Mouse (Mus musculus) left cerebral cortex, postnatal 25 days (tissue): ENCODE data around the gene Mknk2. TPM values are rescaled to one million over a fixed set of nuclear protein-coding genes. Genes with fewer than 3 reads are reported as not detected.

Experiments used
- DNase-seq, 2 experiments: peaks; one replicate each; pipeline ENCODE4 v3.0.0; 2022; ENCODE audit warnings: low spot score in 2 of 2, mixed read lengths in 1 of 2
- intact Hi-C: fragments of 180-260 bp; cut with DNase I; formaldehyde crosslinking; loops from one replicate; pipeline ENCODE4 v1.15.1; 2025
- total RNA-seq, 2 experiments: library from RNA; stranded (reverse); gene quantifications; 2 replicates each; pipeline ENCODE4 v1.2.3; 2021

Mknk2 gene
- total RNA-seq, 2 experiments from 2014 or later: 35.3 to 44.0 TPM

DNA sequence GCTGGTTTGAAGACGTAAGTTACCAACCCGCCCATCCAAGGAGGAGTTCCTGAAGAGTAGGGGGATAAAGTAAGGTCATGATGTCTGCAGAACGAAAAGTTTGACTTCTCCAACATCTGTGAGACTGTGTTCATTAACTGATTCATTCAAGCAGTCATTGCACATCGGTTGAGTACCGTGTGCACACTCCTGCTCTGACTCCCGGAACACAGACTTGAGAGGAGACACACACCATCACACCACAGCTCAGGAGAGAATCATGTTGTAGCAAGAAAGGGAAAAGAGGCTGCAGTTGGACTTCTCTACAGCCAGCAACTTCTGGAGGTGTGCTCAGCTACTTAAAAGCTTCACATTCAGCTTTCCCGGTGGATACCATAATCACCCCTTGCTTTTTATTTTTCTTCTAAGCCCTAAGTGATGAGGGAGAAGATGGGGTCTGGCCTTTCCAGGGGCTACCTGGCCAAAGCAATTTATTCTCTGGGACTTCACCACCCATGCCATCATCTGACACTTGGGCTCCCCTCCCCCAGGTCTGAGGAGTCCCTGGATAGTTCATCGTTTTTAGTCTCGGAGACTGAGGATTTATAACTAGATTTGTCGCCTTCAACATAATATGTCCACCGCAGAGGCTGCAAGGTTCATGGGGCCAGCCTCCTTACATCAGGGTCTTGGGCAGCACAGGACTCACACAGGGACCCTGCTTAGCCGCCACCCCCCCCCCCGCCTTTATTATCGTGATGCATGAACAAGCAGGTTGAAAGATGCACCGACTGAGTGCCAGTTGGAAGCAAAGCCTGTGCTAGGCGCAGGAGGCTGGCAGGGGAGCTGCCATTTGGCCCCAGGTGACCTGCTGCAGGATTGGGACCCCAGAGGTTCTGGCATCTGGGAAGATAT, 56.9 kb downstream of the Mknk2 start:
- intact Hi-C loops: loop anchor here (5.0 kb wide), 1 partner anchor 36 kb away; the partner anchor contains the start of gene Btbd2
- no peak for DNase-seq

DNA sequence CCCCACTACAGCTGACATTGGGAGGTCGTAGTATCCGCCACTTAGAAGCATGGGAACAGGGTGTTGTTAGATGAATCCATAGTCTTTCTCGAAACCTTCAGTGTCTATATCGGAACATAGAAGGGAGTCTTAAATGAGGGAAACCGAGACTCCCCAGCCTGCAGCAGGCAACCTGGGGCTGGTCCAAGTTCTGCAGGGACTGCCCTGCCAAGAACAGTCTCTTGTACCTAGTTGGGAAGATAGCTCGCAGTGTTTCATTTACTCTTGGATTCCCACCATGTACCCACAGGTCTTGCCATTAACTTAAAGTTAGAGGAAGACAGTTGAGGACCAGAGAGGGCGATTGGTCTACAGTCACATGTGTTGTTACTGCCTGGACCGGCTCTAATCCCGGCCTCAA, 57.5 kb downstream of the Mknk2 start:
- intact Hi-C loops: loop anchor here (5.0 kb wide), 1 partner anchor 37 kb away; the partner anchor contains the start of gene Btbd2
- no peak for DNase-seq

DNA sequence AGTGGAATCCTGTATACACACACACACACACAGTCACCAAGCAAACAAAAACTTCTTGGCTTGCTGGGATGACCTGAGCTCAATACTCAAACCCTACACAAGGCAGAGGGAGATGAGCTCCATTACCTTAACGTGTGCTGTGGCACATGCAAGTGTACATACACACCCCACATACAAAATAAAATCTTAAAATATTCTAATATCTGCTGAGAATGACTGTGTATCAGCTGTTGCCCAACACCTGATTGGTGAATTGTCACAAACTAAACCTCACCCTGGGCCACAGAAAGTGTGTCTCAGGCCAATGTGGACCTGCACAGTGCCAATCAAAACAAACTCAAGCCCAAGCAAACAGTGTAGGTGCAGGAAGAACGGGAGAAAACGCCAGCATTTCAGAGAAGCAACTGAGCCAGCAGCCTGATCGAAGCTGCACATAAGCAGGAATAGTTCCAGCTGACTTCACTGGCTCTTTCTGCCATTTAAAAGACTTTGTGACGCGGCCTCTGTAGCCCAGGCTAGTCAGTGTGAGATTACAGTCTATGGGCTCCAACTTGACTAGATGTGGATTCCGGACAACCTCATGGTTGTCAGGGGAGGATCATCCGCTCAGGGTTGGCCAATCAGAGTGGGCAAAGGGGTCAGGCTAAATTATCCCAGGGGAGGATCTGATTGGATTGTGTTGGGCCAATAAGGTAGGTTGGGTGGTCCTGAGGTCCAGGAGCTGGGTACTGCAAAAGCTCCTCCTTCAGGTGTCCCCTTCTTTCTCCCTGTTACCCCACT, 58.3 kb downstream of the Mknk2 start:
- intact Hi-C loops: loop anchor here (5.0 kb wide), 1 partner anchor 38 kb away; the partner anchor contains the start of gene Btbd2
- DNase-seq: no peak

DNA sequence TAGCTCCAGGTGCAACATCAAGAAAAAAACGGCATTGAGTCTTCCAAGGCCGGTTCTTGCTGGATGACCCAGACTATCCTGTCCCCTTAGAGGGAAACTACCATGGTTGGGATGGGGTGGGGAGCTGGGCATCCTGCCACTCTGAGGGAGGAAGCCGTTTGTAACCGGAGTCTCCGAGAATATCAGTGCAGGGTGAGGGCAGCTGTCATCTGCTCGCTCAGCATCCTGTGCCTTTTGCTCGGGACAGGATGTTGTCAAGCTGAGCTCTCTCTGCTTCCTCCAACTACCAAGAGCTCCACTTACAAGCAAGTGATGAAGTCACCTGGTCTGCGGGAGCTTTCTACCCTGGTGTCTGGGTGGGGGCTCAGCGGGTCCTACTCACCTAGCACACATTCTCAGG, 59.7 kb downstream of the Mknk2 start:
- intact Hi-C loops: no loop called here
- no peak for DNase-seq

Other genes starting within 250 kb of the Mknk2 start
- 10 to 100 TPM; 22.6 to 25.8 TPM for gene Tcf3, start 244.5 kb downstream of the Mknk2 start, total RNA-seq
- not detected for gene Onecut3, start 183.3 kb downstream of the Mknk2 start, total RNA-seq
- under 1 TPM; 0.14 to 0.16 TPM for gene Atp8b3, start 139.0 kb downstream of the Mknk2 start, total RNA-seq
- gene Rexo1, start 116.6 kb downstream of the Mknk2 start, total RNA-seq: 10 to 100 TPM; 44.8 to 45.7 TPM
- gene Klf16, start 100.8 kb downstream of the Mknk2 start, total RNA-seq: 10 to 100 TPM; 51.8 to 55.3 TPM
- 100 to 1,000 TPM; 206 to 216 TPM for gene Abhd17a, start 87.8 kb downstream of the Mknk2 start, total RNA-seq
- 10 to 100 TPM; 40.8 to 42.2 TPM for gene Scamp4, start 75.2 kb downstream of the Mknk2 start, total RNA-seq
- gene Adat3, start 75.2 kb downstream of the Mknk2 start, total RNA-seq: 1 to 10 TPM; 3.6 to 4.5 TPM
- 1 to 10 TPM; 2.8 to 2.9 TPM for gene Gm49322, start 72.1 kb downstream of the Mknk2 start, total RNA-seq
- 100 to 1,000 TPM; 222 to 247 TPM for gene Csnk1g2, start 55.3 kb downstream of the Mknk2 start, total RNA-seq
- gene Btbd2, start 21.0 kb downstream of the Mknk2 start, total RNA-seq: 10 to 100 TPM; 91.7 to 92.7 TPM
- 10 to 100 TPM; 13.4 to 15.8 TPM for gene Mob3a, start 23.9 kb upstream of the Mknk2 start, total RNA-seq
- gene Izumo4, start 24.1 kb upstream of the Mknk2 start, total RNA-seq: 10 to 100 TPM; 35.9 to 42.5 TPM
- gene Ap3d1, start 64.2 kb upstream of the Mknk2 start, total RNA-seq: 100 to 1,000 TPM; 142 to 145 TPM
- gene Dot1l, start 77.1 kb upstream of the Mknk2 start, total RNA-seq: 10 to 100 TPM; 46.5 to 56.0 TPM
- gene Sf3a2, start 120.1 kb upstream of the Mknk2 start, total RNA-seq: 10 to 100 TPM; 43.9 to 50.3 TPM
- 10 to 100 TPM; 57.5 to 62.4 TPM for gene Plekhj1, start 120.5 kb upstream of the Mknk2 start, total RNA-seq
- gene Amh, start 127.1 kb upstream of the Mknk2 start, total RNA-seq: 1 to 10 TPM; 1.6 to 2.7 TPM
- 1 to 10 TPM; 4.0 to 4.5 TPM for gene Jsrp1, start 135.4 kb upstream of the Mknk2 start, total RNA-seq
- gene Oaz1, start 148.5 kb upstream of the Mknk2 start, total RNA-seq: 100 to 1,000 TPM; 500 to 527 TPM
- gene Lingo3, start 165.9 kb upstream of the Mknk2 start, total RNA-seq: 10 to 100 TPM; 35.6 to 48.0 TPM
- gene Lsm7, start 177.1 kb upstream of the Mknk2 start, total RNA-seq: 10 to 100 TPM; 35.9 to 47.8 TPM
- gene Sppl2b, start 177.2 kb upstream of the Mknk2 start, total RNA-seq: 10 to 100 TPM; 58.6 to 66.2 TPM
- gene Tmprss9, start 193.7 kb upstream of the Mknk2 start, total RNA-seq: under 1 TPM in 1 of 2 experiments, not detected in 1; 0.32 TPM
- gene Timm13, start 222.9 kb upstream of the Mknk2 start, total RNA-seq: 100 to 1,000 TPM; 139 TPM
- 10 to 100 TPM; 15.1 to 18.9 TPM for gene Lmnb2, start 240.1 kb upstream of the Mknk2 start, total RNA-seq